ENCODE assay signal across 7 mouse cellular contexts in the genomic region with DNA sequence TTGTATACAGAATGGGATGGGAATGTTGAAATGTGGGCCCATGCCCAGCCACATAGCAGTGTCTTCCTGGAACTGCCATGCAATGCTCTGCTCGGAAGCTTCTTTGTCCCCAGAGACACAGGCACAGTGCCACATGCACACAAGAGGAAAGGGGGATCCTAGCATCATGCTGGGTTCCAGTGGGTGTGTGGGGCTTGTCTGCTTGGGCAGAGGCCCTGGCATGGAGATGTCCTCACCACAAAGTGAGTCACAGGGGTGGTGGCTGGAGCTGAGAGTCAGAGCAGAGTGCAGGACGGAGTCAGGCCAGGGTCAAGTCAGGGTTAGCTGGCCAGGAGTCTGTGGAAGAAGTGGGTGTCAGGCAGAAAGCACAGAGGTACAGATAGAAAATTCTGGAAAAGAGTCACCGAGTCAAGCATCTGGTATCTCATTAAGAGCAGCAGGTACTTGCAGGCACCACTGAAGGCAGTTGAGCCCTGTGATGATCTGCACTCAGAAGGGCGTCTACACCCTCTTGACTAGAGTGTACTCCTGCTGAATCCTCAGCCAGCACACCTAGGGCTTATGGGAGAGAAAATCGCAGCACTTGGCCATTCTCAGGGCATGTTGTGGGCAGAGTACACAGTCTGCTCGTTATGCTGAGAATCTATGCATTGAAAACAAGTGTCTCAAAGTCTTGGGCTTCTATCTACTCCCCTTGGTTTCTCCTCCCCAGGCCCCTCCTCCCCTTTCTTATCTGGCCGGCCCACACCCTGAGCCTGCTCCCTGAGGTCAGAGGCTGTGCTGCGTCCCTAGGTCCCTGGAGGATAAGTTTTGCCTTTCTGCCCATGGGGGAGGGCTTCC.
DNase-seq lines count a peak whose midpoint lies in the region; ATAC-seq lines count a peak whose summit lies in the region.

No protein-coding gene starts in this region.

- peak overlapping the region; percentile 8; the same call in 1 of the 2 replicates for H3K27ac ChIP-seq in neural tube, embryonic 12.5 days
- peak overlapping the region; percentile 77 for H3K27ac ChIP-seq in embryonic facial prominence, embryonic 10.5 days (replicated peaks)
- H3K27ac ChIP-seq in limb, embryonic 10.5 days: peak overlapping the region; percentile 53; the same call in 1 of the 2 replicates
- H3K27ac ChIP-seq in stomach, embryonic 15.5 days: no peak overlapping the region

- H3K4me2 ChIP-seq in neural tube, embryonic 12.5 days (replicated peaks): no peak overlapping the region
- H3K4me2 ChIP-seq in stomach, embryonic 15.5 days: no peak overlapping the region

- no peak for DNase-seq in neural tube, embryonic 10.5 days (ENCODE audit: extremely low spot score, low spot score)
- no peak for DNase-seq in embryonic facial prominence, embryonic 10.5 days (ENCODE audit: low spot score)
- DNase-seq in limb, embryonic 10.5 days (ENCODE audit: low spot score): no peak
- no peak for DNase-seq in layer of hippocampus, adult 9-10 months (ENCODE audit: low spot score)
- DNase-seq in cerebellum, postnatal 25 days: no peak

- H3K27me3 ChIP-seq in neural tube, embryonic 12.5 days (replicated peaks): no peaks in the 10 kb centered on the region
- peaks cover 2% of the 10 kb centered on the region; the same call in 1 of the 2 replicates for H3K27me3 ChIP-seq in embryonic facial prominence, embryonic 10.5 days (replicated peaks; ENCODE audit: low read depth, poor library complexity, severe bottlenecking)
- peaks cover 26% of the 10 kb centered on the region for H3K27me3 ChIP-seq in limb, embryonic 10.5 days (ENCODE audit: low read depth, poor library complexity, severe bottlenecking)
- no peaks in the 10 kb centered on the region for H3K27me3 ChIP-seq in stomach, embryonic 15.5 days (replicated peaks)

- H3K4me1 ChIP-seq in neural tube, embryonic 12.5 days: peaks cover 28% of the 10 kb centered on the region
- H3K4me1 ChIP-seq in embryonic facial prominence, embryonic 10.5 days: peaks cover 64% of the 10 kb centered on the region
- peaks cover 46% of the 10 kb centered on the region for H3K4me1 ChIP-seq in limb, embryonic 10.5 days
- peaks cover 7% of the 10 kb centered on the region; the same call in 1 of the 2 replicates for H3K4me1 ChIP-seq in stomach, embryonic 15.5 days

- H3K9ac ChIP-seq in neural tube, embryonic 12.5 days: no peak overlapping the region
- H3K9ac ChIP-seq in stomach, embryonic 15.5 days: no peak overlapping the region

- 56% methylated on average over 8 of the region's 8 CpGs for WGBS in neural tube, embryonic 12.5 days
- WGBS in embryonic facial prominence, embryonic 10.5 days: 62% methylated on average over 8 of the region's 8 CpGs
- 65% methylated on average over 8 of the region's 8 CpGs for WGBS in limb, embryonic 10.5 days
- WGBS in stomach, embryonic 15.5 days: 59% methylated on average over 8 of the region's 8 CpGs

- no peaks in the 10 kb centered on the region for H3K36me3 ChIP-seq in neural tube, embryonic 12.5 days
- no peaks in the 10 kb centered on the region for H3K36me3 ChIP-seq in embryonic facial prominence, embryonic 10.5 days (replicated peaks)
- H3K36me3 ChIP-seq in limb, embryonic 10.5 days: no peaks in the 10 kb centered on the region
- no peaks in the 10 kb centered on the region for H3K36me3 ChIP-seq in stomach, embryonic 15.5 days

- peak; percentile 27; the same call in 1 of the 2 replicates for ATAC-seq in neural tube, embryonic 12.5 days (ENCODE audit: low FRiP score, low read depth)
- peak; percentile 90 for ATAC-seq in stomach, embryonic 15.5 days (ENCODE audit: insufficient read depth, low FRiP score, low read depth)

- no peak overlapping the region for H3K4me3 ChIP-seq in neural tube, embryonic 12.5 days
- H3K4me3 ChIP-seq in embryonic facial prominence, embryonic 10.5 days: no peak overlapping the region
- H3K4me3 ChIP-seq in limb, embryonic 10.5 days: no peak overlapping the region
- H3K4me3 ChIP-seq in stomach, embryonic 15.5 days (replicated peaks): no peak overlapping the region

- H3K9me3 ChIP-seq in neural tube, embryonic 12.5 days: no peaks in the 10 kb centered on the region
- no peaks in the 10 kb centered on the region for H3K9me3 ChIP-seq in embryonic facial prominence, embryonic 10.5 days
- no peaks in the 10 kb centered on the region for H3K9me3 ChIP-seq in limb, embryonic 10.5 days (replicated peaks)
- H3K9me3 ChIP-seq in stomach, embryonic 15.5 days: no peaks in the 10 kb centered on the region
